Mouse (Mus musculus): ENCODE data around the gene Fam102b.
A peak's percentile ranks its signal among the peaks of the same experiment; 100 is the strongest.

Fam102b gene

GRCm38 (mm10) chr3:108959680-108960295, 67.6 kb downstream of the Fam102b start:
- peak; percentile 31 for DNase-seq

GRCm38 (mm10) chr3:108957976-108958375, 69.4 kb downstream of the Fam102b start:
- no peak for DNase-seq

- DNase-seq = no peak
Measured at GRCm38 (mm10) chr3:108940996-108941395, 86.4 kb downstream of the Fam102b start.

- no peak for DNase-seq
Measured at GRCm38 (mm10) chr3:108940001-108940633, 87.3 kb downstream of the Fam102b start, which contains the start of gene Gm9857. Gene Gm9857, minus strand, starts transcription at chr3:108940445.

GRCm38 (mm10) chr3:108939573-108939972, 87.8 kb downstream of the Fam102b start, which contains the start of gene Henmt1:
Gene Henmt1, plus strand, starts transcription at chr3:108939873.
- DNase-seq = no peak

GRCm38 (mm10) chr3:108938691-108939090, 88.7 kb downstream of the Fam102b start:
- no peak for DNase-seq

GRCm38 (mm10) chr3:108933557-108933956, 93.8 kb downstream of the Fam102b start:
- DNase-seq = no peak

- no peak for DNase-seq
Measured at GRCm38 (mm10) chr3:108926308-108926707, 101.1 kb downstream of the Fam102b start.

- no peak for DNase-seq
Measured at GRCm38 (mm10) chr3:108925677-108926076, 101.7 kb downstream of the Fam102b start.

GRCm38 (mm10) chr3:108921822-108922221, 105.6 kb downstream of the Fam102b start:
- DNase-seq = no peak

All from lung, postnatal 36 days (tissue).